Mouse (Mus musculus) testis, adult 2 months (tissue): ENCODE data around the gene Ccr9.

Experiments used
- CTCF ChIP-seq: fragments of 200-500 bp; IDR thresholded peaks from 2 replicates; pipeline ENCODE4 v1.5.1; 2012; ENCODE audit warnings: low read depth, mild to moderate bottlenecking, inconsistent platforms, low read length, moderate library complexity; ENCODE audit not compliant: control insufficient read depth, insufficient read depth, insufficient replicate concordance
- POLR2A ChIP-seq: fragments of 200-500 bp; IDR thresholded peaks from 2 replicates; pipeline ENCODE4 v1.6.1; 2012; ENCODE audit warnings: low read depth, mild to moderate bottlenecking, inconsistent platforms, low read length, moderate library complexity; ENCODE audit not compliant: control insufficient read depth

- no peak for TF ChIP-seq CTCF
- TF ChIP-seq POLR2A = no peak
Observed at GRCm38 (mm10) chr9:123758156-123758555, 79.9 kb downstream of the Ccr9 start.
